Mouse (Mus musculus) heart, embryonic 16.5 days (tissue): ENCODE results near the gene Klkb1. TPM values are rescaled to one million over a fixed set of nuclear protein-coding genes. Genes with fewer than 3 reads are reported as not detected.
"Not testable (repeated sequence)": the region's sequence is repeated elsewhere in the genome, so short reads cannot be mapped to it uniquely, and the experiment has no call there.

Experiments
- ATAC-seq: fragments of 200-750 bp; cut with Nextera tagmentation; replicated peaks from 2 replicates; pipeline ENCODE4 v1.8.0; 2017; ENCODE audit warnings: moderate number of reproducible peaks; ENCODE audit not compliant: insufficient read depth, low FRiP score; ENCODE audit errors: extremely low read depth
- H3K27ac ChIP-seq: fragments of 300-500 bp; sonication (generic); 2 replicates; pipeline ENCODE4 v1.5.1; 2014; ENCODE audit warnings: mild to moderate bottlenecking, low read length, control low read depth, moderate library complexity
- H3K27me3 ChIP-seq: fragments of 300-500 bp; sonication (generic); 2 replicates; pipeline ENCODE4 v1.6.1; 2014; ENCODE audit warnings: low read length, mixed read lengths; ENCODE audit not compliant: control insufficient read depth, insufficient read depth
- H3K36me3 ChIP-seq: fragments of 300-500 bp; sonication (generic); 2 replicates; pipeline ENCODE4 v1.6.1; 2014; ENCODE audit not compliant: control insufficient read depth, insufficient read depth
- H3K4me1 ChIP-seq: fragments of 300-500 bp; sonication (generic); 2 replicates; pipeline ENCODE4 v1.6.1; 2014; ENCODE audit warnings: low read length, mixed read lengths; ENCODE audit not compliant: control insufficient read depth, insufficient read depth
- H3K4me2 ChIP-seq: fragments of 300-500 bp; sonication (generic); 2 replicates; pipeline ENCODE4 v1.6.1; 2014; ENCODE audit warnings: low read depth, mild to moderate bottlenecking, control low read depth, low read length
- H3K4me3 ChIP-seq: fragments of 300-500 bp; sonication (generic); 2 replicates; pipeline ENCODE4 v1.5.1; 2014; ENCODE audit warnings: mild to moderate bottlenecking, control low read depth, low read length
- H3K9ac ChIP-seq: fragments of 300-500 bp; sonication (generic); 2 replicates; pipeline ENCODE4 v1.6.1; 2014; ENCODE audit warnings: low read length, control low read depth
- H3K9me3 ChIP-seq: fragments of 300-500 bp; sonication (generic); replicated peaks from 2 replicates; pipeline ENCODE4 v1.6.1; 2016; ENCODE audit warnings: low read length; ENCODE audit not compliant: control insufficient read depth
- WGBS: fragments of 180-500 bp; shearing (Covaris S2); extraction: QIAGEN DNeasy Blood & Tissue Kit; methylation state at CpG from one replicate; pipeline ENCODE4 v1.1.7; 2014; 5-methylcytosine and 5-hydroxymethylcytosine counted together
- polyA plus RNA-seq: library from polyadenylated mRNA; unstranded; fragments of >200 nt; fragmentation: Nextera tagmentation; extraction: Ambion mirVana; gene quantifications from 2 replicates; pipeline ENCODE4 v1.2.1, GENCODE M21; 2015

Klkb1 gene
- not detected in 2 replicates for polyA plus RNA-seq

- no peaks in the 10 kb centered on the region for H3K9me3 ChIP-seq
- ATAC-seq = no peak
- no peak within 1 kb of the TSS for H3K9ac ChIP-seq
- no peaks in the 10 kb centered on the region for H3K36me3 ChIP-seq
- no peaks in the 10 kb centered on the region for H3K27me3 ChIP-seq
- no peaks in the 10 kb centered on the region for H3K4me1 ChIP-seq
- no peak within 1 kb of the TSS for H3K4me2 ChIP-seq
- no peak within 1 kb of the TSS for H3K4me3 ChIP-seq
- H3K27ac ChIP-seq = no peak within 1 kb of the TSS
- 80% methylated on average over 7 of the region's 7 CpGs for WGBS
Measured at GRCm38 (mm10) chr8:45294687-45295086, at the start of gene Klkb1. Klkb1 (minus strand) TSS chr8:45294859.

DNA sequence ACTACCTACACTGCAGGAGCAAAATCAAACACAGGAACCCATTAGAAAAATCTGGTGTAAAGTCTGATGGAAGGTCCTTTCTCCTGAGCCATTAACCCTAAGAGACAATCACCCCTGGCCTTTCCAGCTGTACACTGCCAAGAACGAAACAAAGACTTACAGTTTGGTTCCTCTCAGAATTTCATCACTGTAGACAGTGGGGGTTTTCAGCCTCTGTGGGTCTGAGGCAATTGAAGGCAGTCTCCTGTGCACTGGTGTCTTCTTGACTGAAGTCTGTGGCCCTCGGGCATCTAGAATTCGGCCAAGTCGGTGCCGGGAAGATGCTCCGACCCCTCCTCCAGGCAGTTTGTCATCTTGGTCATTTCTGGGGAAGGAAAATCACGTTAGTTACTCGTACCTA, 49.6 kb upstream of the Klkb1 start:
- no peaks in the 10 kb centered on the region for H3K27me3 ChIP-seq
- no peaks in the 10 kb centered on the region for H3K4me1 ChIP-seq
- H3K36me3 ChIP-seq = 0 out of 2 replicates have a peak, but pooled peaks cover 2% of the 10 kb centered on the region
- H3K4me3 ChIP-seq = no peak overlapping the region
- H3K9me3 ChIP-seq = no peaks in the 10 kb centered on the region
- H3K27ac ChIP-seq = no peak overlapping the region
- H3K4me2 ChIP-seq = no peak overlapping the region
- H3K9ac ChIP-seq = no peak overlapping the region
- no peak for ATAC-seq
- 89% methylated on average over 8 of the region's 8 CpGs for WGBS

- Histone ChIP-seq H3K27me3 (no peaks in the 10 kb centered on the region), H3K36me3 (no peaks in the 10 kb centered on the region), H3K9me3 (no peaks in the 10 kb centered on the region), H3K27ac (no peak overlapping the region), H3K4me2 (no peak overlapping the region), H3K4me3 (no peak overlapping the region), H3K9ac (no peak overlapping the region), H3K4me1 (no peaks in the 10 kb centered on the region)
- ATAC-seq = no peak
- 87% methylated on average over 12 of the region's 12 CpGs for WGBS
Measured at GRCm38 (mm10) chr8:45341630-45342628, 47.3 kb upstream of the Klkb1 start.

DNA sequence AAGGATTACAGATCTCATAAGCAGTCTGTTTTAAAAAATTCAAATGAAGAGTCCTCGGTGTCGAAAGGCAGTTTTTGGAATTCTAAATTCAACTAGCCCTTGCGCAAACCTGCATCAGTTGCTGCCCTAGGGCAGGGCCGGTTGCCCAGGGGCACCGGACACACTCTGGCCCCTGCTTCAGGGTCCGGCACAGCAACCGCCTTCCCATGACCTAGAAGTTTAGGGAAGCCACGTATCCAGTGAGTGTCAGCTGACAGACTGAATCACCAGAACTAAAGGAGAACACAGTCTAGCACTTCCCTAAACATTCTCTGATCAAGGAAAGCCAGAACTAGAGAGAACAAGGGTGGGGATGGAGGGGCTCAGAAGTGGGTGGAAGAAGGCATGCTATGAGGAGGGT, 38.8 kb upstream of the Klkb1 start:
- peak overlapping the region; percentile 68 for H3K4me3 ChIP-seq
- peaks cover 4% of the 10 kb centered on the region; the same call in 1 of the 2 replicates for H3K4me1 ChIP-seq
- H3K27ac ChIP-seq = no peak overlapping the region
- peak overlapping the region; percentile 79 for H3K4me2 ChIP-seq
- peak overlapping the region; percentile 69 for H3K9ac ChIP-seq
- H3K36me3 ChIP-seq = no peaks in the 10 kb centered on the region
- no peak; the same call in 1 of the 2 replicates for ATAC-seq
- no peaks in the 10 kb centered on the region for H3K9me3 ChIP-seq
- WGBS = 5% methylated on average over 8 of the region's 8 CpGs
- no peaks in the 10 kb centered on the region for H3K27me3 ChIP-seq

DNA sequence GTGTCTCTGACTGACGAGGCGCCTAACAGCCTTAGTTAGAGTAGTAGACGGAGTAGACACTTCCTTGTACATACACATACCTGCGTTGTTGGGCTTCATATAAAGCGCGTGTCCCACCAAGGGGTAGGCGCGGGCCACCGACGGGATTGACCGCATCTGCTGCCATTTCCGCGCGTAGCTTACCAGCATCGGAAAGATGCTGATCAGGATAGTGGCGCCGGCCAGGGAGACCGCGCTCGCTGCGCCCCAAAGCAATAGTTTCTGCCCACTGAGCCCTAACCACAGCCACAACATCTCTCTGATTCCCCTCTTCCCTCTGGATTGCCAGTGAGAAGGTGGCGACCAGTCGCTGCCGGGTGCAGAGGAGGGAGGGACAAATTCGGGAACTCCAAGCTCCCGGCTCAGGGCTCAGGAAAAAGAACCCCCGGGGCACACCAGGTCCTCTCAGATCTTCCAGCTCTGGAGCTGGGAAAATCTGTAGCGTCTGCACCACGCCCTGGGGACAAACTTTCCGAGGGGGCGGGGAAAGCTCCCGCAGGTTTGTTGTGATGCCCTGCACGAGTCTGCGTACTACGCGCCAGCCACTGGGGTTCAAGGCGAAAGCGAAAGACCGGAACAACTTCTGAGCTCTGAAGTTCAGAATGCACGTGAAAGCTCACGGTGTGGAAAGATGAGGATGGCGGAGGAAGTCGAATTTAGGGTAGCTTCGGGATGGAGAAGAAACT, 38.2 kb upstream of the Klkb1 start, which contains the start of gene Cyp4v3:
Gene Cyp4v3 (minus strand): TSS at position 532 of the 725 bp plus-strand sequence.
- H3K36me3 ChIP-seq = no peaks in the 10 kb centered on the region
- no peaks in the 10 kb centered on the region for H3K9me3 ChIP-seq
- ATAC-seq = peak; percentile 73
- peaks cover 4% of the 10 kb centered on the region; the same call in 1 of the 2 replicates for H3K4me1 ChIP-seq
- 2% methylated on average over 44 of the region's 44 CpGs for WGBS
- H3K9ac ChIP-seq = peak within 1 kb of the TSS; percentile 69
- no peaks in the 10 kb centered on the region for H3K27me3 ChIP-seq
- H3K4me3 ChIP-seq = peak within 1 kb of the TSS; percentile 68
- H3K4me2 ChIP-seq = peak within 1 kb of the TSS; percentile 79
- no peak within 1 kb of the TSS for H3K27ac ChIP-seq

DNA sequence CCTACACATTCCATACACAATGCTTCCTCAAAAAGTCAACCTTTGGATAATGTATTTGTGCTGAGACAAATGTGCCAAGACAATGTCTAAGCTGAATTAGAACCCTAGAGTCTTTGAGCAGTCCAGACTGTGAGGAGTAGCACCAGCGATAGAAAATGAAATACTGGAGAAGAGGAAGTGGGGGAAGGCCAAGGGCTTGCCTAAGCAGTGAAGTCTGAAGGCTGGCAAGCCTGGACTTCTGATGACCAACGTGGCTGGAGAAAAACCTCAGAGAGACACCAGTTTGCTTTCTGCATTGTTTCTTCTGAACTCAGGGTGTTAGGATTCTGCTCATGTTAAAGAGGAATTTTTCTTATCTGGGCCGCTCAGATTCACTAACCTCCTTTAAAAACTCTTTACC, 36.2 kb upstream of the Klkb1 start:
- 71% methylated on average over 3 of the region's 3 CpGs for WGBS
- H3K9ac ChIP-seq = no peak overlapping the region
- H3K4me1 ChIP-seq = peaks cover 4% of the 10 kb centered on the region; the same call in 1 of the 2 replicates

DNA sequence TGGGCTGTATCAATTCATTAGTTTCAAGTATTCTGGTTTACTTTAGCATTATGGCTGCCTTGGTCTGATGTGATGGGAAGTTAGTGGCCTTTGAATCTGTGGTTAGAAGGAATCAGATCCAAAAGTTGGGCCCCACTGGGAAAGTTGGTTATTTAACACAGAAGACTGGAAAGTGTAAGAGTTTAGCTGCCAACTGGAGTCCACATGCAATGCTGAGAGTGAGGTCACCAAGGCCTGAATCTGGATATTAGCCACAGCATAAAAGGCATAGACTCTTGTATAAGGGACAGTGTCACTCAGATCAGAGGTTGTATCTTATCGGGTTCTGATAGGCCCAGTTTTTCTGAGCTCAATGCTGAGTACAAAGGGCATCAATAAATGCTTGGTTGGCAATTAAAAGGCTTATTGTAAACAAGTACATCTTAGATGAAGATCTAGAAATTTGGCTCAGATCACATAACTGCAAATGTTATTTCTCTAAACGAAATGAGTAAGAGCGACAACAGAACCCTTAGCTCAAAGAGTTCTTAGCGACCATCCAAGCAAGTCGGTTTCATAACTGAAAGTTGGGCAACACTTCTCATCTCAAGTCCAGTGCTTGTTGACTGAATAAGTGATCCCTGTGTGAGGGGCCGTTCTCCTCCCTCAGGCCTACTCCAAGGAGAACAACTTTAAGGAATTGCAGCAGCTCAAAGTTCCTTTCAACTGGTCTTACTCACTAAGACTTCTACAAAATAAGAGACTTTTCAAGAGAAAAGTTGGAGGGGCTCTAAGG, 34.7 kb upstream of the Klkb1 start:
- Histone ChIP-seq H3K4me2 (no peak overlapping the region), H3K9ac (no peak overlapping the region), H3K27ac (no peak overlapping the region), H3K9me3 (no peaks in the 10 kb centered on the region), H3K27me3 (no peaks in the 10 kb centered on the region), H3K4me1 (peaks cover 4% of the 10 kb centered on the region; the same call in 1 of the 2 replicates), H3K4me3 (no peak overlapping the region), H3K36me3 (no peaks in the 10 kb centered on the region)
- 88% methylated on average over 6 of the region's 6 CpGs for WGBS
- ATAC-seq = no peak

More for the DNA sequence above, 36.2 kb upstream of the Klkb1 start:
- no peak for ATAC-seq
- no peaks in the 10 kb centered on the region for H3K36me3 ChIP-seq
- H3K27me3 ChIP-seq = no peaks in the 10 kb centered on the region
- no peak overlapping the region for H3K4me3 ChIP-seq
- no peak overlapping the region for H3K27ac ChIP-seq
- H3K4me2 ChIP-seq = no peak overlapping the region
- no peaks in the 10 kb centered on the region for H3K9me3 ChIP-seq

DNA sequence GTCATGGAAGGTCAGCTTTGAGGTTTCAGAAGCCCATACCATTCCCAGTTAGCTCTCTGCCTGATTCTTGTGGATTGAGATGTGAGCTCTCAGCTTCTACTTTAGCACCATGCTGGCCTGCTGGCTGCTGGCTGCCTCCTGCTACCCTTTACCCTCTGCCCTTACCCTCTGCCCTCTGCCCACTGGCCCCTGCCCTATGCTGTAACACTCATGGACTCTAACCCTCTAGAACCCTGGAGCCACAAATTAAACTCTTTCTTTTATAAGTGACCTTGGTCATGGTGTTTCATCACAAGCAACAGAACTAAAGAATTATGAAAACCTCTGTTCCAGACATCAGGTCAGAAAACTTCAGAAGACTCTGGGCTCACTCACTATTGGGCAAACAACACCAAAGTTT, 32.4 kb upstream of the Klkb1 start:
- H3K36me3 ChIP-seq, H3K9ac ChIP-seq, H3K27me3 ChIP-seq, H3K4me3 ChIP-seq, H3K27ac ChIP-seq, H3K9me3 ChIP-seq, H3K4me2 ChIP-seq, H3K4me1 ChIP-seq, ATAC-seq: not testable (repeated sequence)
